15 mouse cellular contexts compared by ENCODE assay signal in genomic region chr8:120188510-120188909, GRCm38 (mm10). TPM values are rescaled to one million over a fixed set of nuclear protein-coding genes. Genes with fewer than 3 reads are reported as not detected.
A peak's percentile ranks its signal among the peaks of the same experiment; 100 is the strongest.
DNase-seq lines count a peak whose midpoint lies in the region; ATAC-seq and TF ChIP-seq lines count a peak whose summit lies in the region.
"Had no signal": no experiment of that assay in that cellular context is flagged by ENCODE, and none has a peak within 500 bp of the region (broad histone marks: within the 10 kb centered on the region; RNA-seq: fewer than 3 reads in every experiment).

No protein-coding gene starts in this region.

- H3K4me3 ChIP-seq in kidney, adult 2 months (ENCODE audit: insufficient read depth, low read depth, low read length): no peak overlapping the region
- H3K4me3 ChIP-seq in kidney, embryonic 16.5 days (ENCODE audit: low read length): no peak overlapping the region
- no peak overlapping the region for H3K4me3 ChIP-seq in midbrain, embryonic 13.5 days (replicated peaks)
- H3K4me3 ChIP-seq: embryonic facial prominence, embryonic 13.5 days; forebrain, embryonic 15.5 days; heart, embryonic 15.5 days; intestine, embryonic 15.5 days; liver, embryonic 15.5 days; midbrain, embryonic 12.5 days had no signal

- H3K9ac ChIP-seq in kidney, embryonic 16.5 days (replicated peaks; ENCODE audit: low read length): no peak overlapping the region
- H3K9ac ChIP-seq in midbrain, embryonic 13.5 days (replicated peaks): no peak overlapping the region
- H3K9ac ChIP-seq: embryonic facial prominence, embryonic 13.5 days; forebrain, embryonic 15.5 days; heart, embryonic 15.5 days; intestine, embryonic 15.5 days; liver, embryonic 15.5 days; midbrain, embryonic 12.5 days had no signal

- no peak overlapping the region for H3K4me2 ChIP-seq in kidney, embryonic 16.5 days (replicated peaks; ENCODE audit: low read depth, low read length)
- no peak overlapping the region for H3K4me2 ChIP-seq in midbrain, embryonic 13.5 days (replicated peaks)
- H3K4me2 ChIP-seq: embryonic facial prominence, embryonic 13.5 days; forebrain, embryonic 15.5 days; heart, embryonic 15.5 days; intestine, embryonic 15.5 days; liver, embryonic 15.5 days; midbrain, embryonic 12.5 days had no signal

- H3K27me3 ChIP-seq in kidney, adult 2 months (replicated peaks; ENCODE audit: control insufficient read depth, insufficient read depth, low read length): no peaks in the 10 kb centered on the region
- H3K27me3 ChIP-seq in kidney, embryonic 16.5 days (ENCODE audit: insufficient read depth, low read length): no peaks in the 10 kb centered on the region
- no peaks in the 10 kb centered on the region for H3K27me3 ChIP-seq in midbrain, embryonic 13.5 days
- H3K27me3 ChIP-seq: embryonic facial prominence, embryonic 13.5 days; forebrain, embryonic 15.5 days; heart, embryonic 15.5 days; intestine, embryonic 15.5 days; liver, embryonic 15.5 days; midbrain, embryonic 12.5 days had no signal

- H3K36me3 ChIP-seq in kidney, adult 2 months (ENCODE audit: control insufficient read depth, insufficient read depth, low read length): no peaks in the 10 kb centered on the region
- H3K36me3 ChIP-seq in kidney, embryonic 16.5 days (ENCODE audit: insufficient read depth, low read length): no peaks in the 10 kb centered on the region
- H3K36me3 ChIP-seq in midbrain, embryonic 13.5 days: no peaks in the 10 kb centered on the region
- H3K36me3 ChIP-seq: embryonic facial prominence, embryonic 13.5 days; forebrain, embryonic 15.5 days; heart, embryonic 15.5 days; intestine, embryonic 15.5 days; liver, embryonic 15.5 days; midbrain, embryonic 12.5 days had no signal

- TF ChIP-seq POLR2A in kidney, adult 2 months (IDR thresholded peaks at IDR 0.05; ENCODE audit: low read depth, low read length): no peak

- H3K27ac ChIP-seq in kidney, adult 2 months (ENCODE audit: insufficient read depth, low read depth, low read length): no peak overlapping the region
- no peak overlapping the region for H3K27ac ChIP-seq in kidney, embryonic 16.5 days (ENCODE audit: low read length)
- no peak overlapping the region for H3K27ac ChIP-seq in midbrain, embryonic 13.5 days
- H3K27ac ChIP-seq: embryonic facial prominence, embryonic 13.5 days; forebrain, embryonic 15.5 days; heart, embryonic 15.5 days; intestine, embryonic 15.5 days; liver, embryonic 15.5 days; midbrain, embryonic 12.5 days had no signal

- 76% methylated on average over 6 of the region's 6 CpGs for WGBS in kidney, adult 2 months
- WGBS in kidney, embryonic 16.5 days: 86% methylated on average over 6 of the region's 6 CpGs
- WGBS in midbrain, embryonic 13.5 days: 82% methylated on average over 6 of the region's 6 CpGs

- H3K9me3 ChIP-seq in kidney, embryonic 16.5 days (ENCODE audit: low read length): no peaks in the 10 kb centered on the region; the same call in 1 of the 2 replicates
- H3K9me3 ChIP-seq in midbrain, embryonic 13.5 days: no peaks in the 10 kb centered on the region
- H3K9me3 ChIP-seq: embryonic facial prominence, embryonic 13.5 days; forebrain, embryonic 15.5 days; heart, embryonic 15.5 days; intestine, embryonic 15.5 days; liver, embryonic 15.5 days; midbrain, embryonic 12.5 days had no signal

- TF ChIP-seq CTCF in kidney, adult 2 months (conservative IDR thresholded peaks at IDR 0.05; ENCODE audit: insufficient read depth, insufficient read length, low read depth, low read length): no peak

- DNase-seq in kidney, adult 2 months: peak; percentile 92
- DNase-seq in adrenal gland, postnatal 25 days: peak; percentile 70
- peak; percentile 77 for DNase-seq in gastrocnemius, postnatal 25 days
- DNase-seq in kidney, adult 9 months: peak; percentile 71
- DNase-seq in right cerebral cortex, postnatal 4 days: no peak
- DNase-seq in retina, postnatal 1 day: no peak

- ATAC-seq in kidney, embryonic 16.5 days (ENCODE audit: low FRiP score, low TSS enrichment): no peak
- ATAC-seq in midbrain, embryonic 13.5 days: no peak
- ATAC-seq: forebrain, embryonic 15.5 days; intestine, embryonic 15.5 days had no signal

- peaks cover 18% of the 10 kb centered on the region for H3K4me1 ChIP-seq in kidney, adult 2 months (ENCODE audit: control insufficient read depth, insufficient read depth, low read length)
- H3K4me1 ChIP-seq in kidney, embryonic 16.5 days (ENCODE audit: insufficient read depth, low read length): peaks cover 62% of the 10 kb centered on the region
- peaks cover 44% of the 10 kb centered on the region for H3K4me1 ChIP-seq in midbrain, embryonic 13.5 days (replicated peaks)

RNA-seq across cellular contexts. Expression of gene Fam92b, which starts 11.2 kb away (rescaled TPM):
- not detected in 2 replicates for polyA plus RNA-seq in kidney, adult 2 months (2012; rRNA removed)
- polyA plus RNA-seq in kidney, embryonic 16.5 days (2015; fragmentation: Nextera tagmentation; extraction: Ambion mirVana): 0.14 and 0.22 TPM in 2 replicates
- 1.6 TPM in 1 of 2 replicates, not detected in the other for total RNA-seq in adrenal gland, postnatal 25 days (2021)
- total RNA-seq in gastrocnemius, postnatal 25 days (2021): not detected
- polyA plus RNA-seq in midbrain, embryonic 13.5 days (2015; fragmentation: Nextera tagmentation; extraction: Ambion mirVana): 2.3 and 2.4 TPM in 2 replicates
- polyA plus RNA-seq: liver, embryonic 15.5 days; small intestine, adult 2 months had no signal

RNA-seq across cellular contexts. Expression of gene Gse1, which starts 39.7 kb away (rescaled TPM):
- polyA plus RNA-seq in kidney, adult 2 months (2012; rRNA removed): 14.8 and 15.6 TPM in 2 replicates
- 6.7 and 7.9 TPM in 2 replicates for polyA plus RNA-seq in kidney, embryonic 16.5 days (2015; fragmentation: Nextera tagmentation; extraction: Ambion mirVana)
- total RNA-seq in adrenal gland, postnatal 25 days (2021): 40.1 and 48.8 TPM in 2 replicates
- total RNA-seq in gastrocnemius, postnatal 25 days (2021): 10 to 100 TPM; 23.1 to 27.1 TPM
- polyA plus RNA-seq in midbrain, embryonic 13.5 days (2015; fragmentation: Nextera tagmentation; extraction: Ambion mirVana): 22.3 and 22.5 TPM in 2 replicates

Comparison
In these comparisons a context has a peak if more than half of its experiments do, and no peak if none do; other contexts are left out.
1. DNase-seq: peak in kidney, adult 2 months (single experiment), adrenal gland, postnatal 25 days (single experiment), gastrocnemius, postnatal 25 days (single experiment) and kidney, adult 9 months (single experiment); none in right cerebral cortex, postnatal 4 days (single experiment) and retina, postnatal 1 day (single experiment).